Mouse (Mus musculus) small intestine, adult 2 months (tissue): ENCODE measurements at regions not wholly inside any gene's neighbourhood (a gene's known extent, or its start where the extent isn't known, plus 50 kb on each side); places are given as distances from the start of the nearest gene placed in this dataset.

ENCODE experiments used
- CTCF ChIP-seq: fragments of 200-500 bp; IDR thresholded peaks from 2 replicates; pipeline ENCODE4 v1.5.1; 2012; ENCODE audit warnings: low read depth, mild to moderate bottlenecking, control low read depth, inconsistent platforms, low read length, moderate library complexity, mixed read lengths; ENCODE audit not compliant: insufficient replicate concordance, insufficient read length; ENCODE audit errors: extremely low read depth
- POLR2A ChIP-seq: fragments of 200-500 bp; IDR thresholded peaks from 2 replicates; pipeline ENCODE4 v1.6.1; 2012; ENCODE audit warnings: low read depth, mild to moderate bottlenecking, control low read depth, inconsistent platforms, low read length, moderate library complexity

DNA sequence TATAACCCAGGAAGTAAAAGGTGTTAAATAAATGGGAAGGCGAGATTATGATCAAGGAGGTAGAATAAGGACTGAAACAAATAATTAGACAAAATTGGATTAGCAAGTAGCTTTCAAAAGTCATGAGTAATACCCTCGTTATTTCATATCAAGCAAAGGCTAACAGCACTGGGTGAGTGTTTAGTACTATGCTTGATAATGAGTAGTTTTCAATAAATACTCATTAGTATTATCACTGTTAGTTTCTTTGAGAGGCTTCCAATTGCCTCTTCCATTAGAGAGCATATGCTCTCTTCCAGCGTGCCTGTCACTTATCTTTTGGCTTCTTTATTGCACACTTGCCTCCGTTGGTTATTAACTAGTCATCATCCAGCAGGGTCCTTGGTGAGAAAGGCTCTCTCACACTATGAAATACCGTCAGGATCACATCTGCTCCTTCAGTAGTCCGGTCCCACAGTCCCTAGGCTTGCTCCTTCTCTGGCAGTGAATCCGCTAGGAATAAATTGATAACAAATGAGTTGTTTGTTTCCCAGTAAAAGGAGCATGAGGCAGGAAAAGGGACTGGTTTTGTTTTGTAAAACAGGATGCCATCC lies 132.3 kb upstream of the A1bg start:
- TF ChIP-seq CTCF (no peak), POLR2A (no peak)
